Mouse (Mus musculus) neural tube, embryonic 11.5 days (tissue): ENCODE results near the gene Dnajc1. TPM values are rescaled to one million over a fixed set of nuclear protein-coding genes. Genes with fewer than 3 reads are reported as not detected.

Experiments
- ATAC-seq: fragments of 200-750 bp; cut with Nextera tagmentation; 2 replicates; pipeline ENCODE4 v1.8.0; 2017; ENCODE audit warnings: moderate number of reproducible peaks, mild to moderate bottlenecking, moderate TSS enrichment, moderate library complexity; ENCODE audit not compliant: insufficient read depth, low FRiP score, low TSS enrichment
- DNase-seq: peaks from one replicate; pipeline ENCODE4 v3.0.0-alpha.2; 2015; ENCODE audit warnings: low spot score
- H3K27ac ChIP-seq: fragments of 300-500 bp; sonication (generic); 2 replicates; pipeline ENCODE4 v1.5.1; 2014; ENCODE audit warnings: low read depth, mild to moderate bottlenecking, low read length
- H3K27me3 ChIP-seq: fragments of 300-500 bp; sonication (generic); 2 replicates; pipeline ENCODE4 v1.6.1; 2014; ENCODE audit warnings: mild to moderate bottlenecking, low read length, mixed read lengths; ENCODE audit not compliant: control insufficient read depth, insufficient read depth
- H3K36me3 ChIP-seq: fragments of 300-500 bp; sonication (generic); 2 replicates; pipeline ENCODE4 v1.6.1; 2014; ENCODE audit warnings: mild to moderate bottlenecking, low read length, moderate library complexity, mixed read lengths; ENCODE audit not compliant: control insufficient read depth, insufficient read depth
- H3K4me1 ChIP-seq: fragments of 300-500 bp; sonication (generic); 2 replicates; pipeline ENCODE4 v1.6.1; 2014; ENCODE audit warnings: low read length, mixed read lengths; ENCODE audit not compliant: control insufficient read depth, insufficient read depth
- H3K4me2 ChIP-seq: fragments of 300-500 bp; sonication (generic); 2 replicates; pipeline ENCODE4 v1.6.1; 2014; ENCODE audit warnings: low read depth, mild to moderate bottlenecking, moderate library complexity
- H3K4me3 ChIP-seq: fragments of 300-500 bp; sonication (generic); 2 replicates; pipeline ENCODE4 v1.5.1; 2014; ENCODE audit warnings: low read depth, low read length
- H3K9ac ChIP-seq: fragments of 300-500 bp; sonication (generic); 2 replicates; pipeline ENCODE4 v1.6.1; 2014; ENCODE audit warnings: mild to moderate bottlenecking, low read length
- H3K9me3 ChIP-seq: fragments of 300-500 bp; sonication (generic); 2 replicates; pipeline ENCODE4 v1.6.1; 2016; ENCODE audit warnings: low read length; ENCODE audit not compliant: control insufficient read depth
- WGBS: fragments of 180-500 bp; shearing (Covaris S2); extraction: QIAGEN DNeasy Blood & Tissue Kit; methylation state at CpG from one replicate; pipeline ENCODE4 v1.1.7; 2014; 5-methylcytosine and 5-hydroxymethylcytosine counted together
- polyA plus RNA-seq: library from polyadenylated mRNA; unstranded; fragments of >200 nt; fragmentation: Nextera tagmentation; extraction: Ambion mirVana; gene quantifications from 2 replicates; pipeline ENCODE4 v1.2.1, GENCODE M21; 2014

Dnajc1 gene
- polyA plus RNA-seq, 1 experiment from 2014 or later, result 25.1 TPM

- H3K4me3 ChIP-seq, result no peak overlapping the region
- no peak for DNase-seq
- H3K4me1 ChIP-seq, result no peaks in the 10 kb centered on the region
- H3K9me3 ChIP-seq, result no peaks in the 10 kb centered on the region
- ATAC-seq, result no peak
- no peaks in the 10 kb centered on the region for H3K36me3 ChIP-seq
- H3K27ac ChIP-seq, result no peak overlapping the region
- no peak overlapping the region for H3K9ac ChIP-seq
- H3K4me2 ChIP-seq, result no peak overlapping the region
- WGBS, result 94% methylated on average over 1 of the region's 1 CpGs
- no peaks in the 10 kb centered on the region for H3K27me3 ChIP-seq
Observed at GRCm38 (mm10) chr2:18169174-18169948, 223.3 kb downstream of the Dnajc1 start.

- H3K9me3 ChIP-seq, result no peaks in the 10 kb centered on the region
- no peak overlapping the region for H3K9ac ChIP-seq
- H3K27me3 ChIP-seq, result no peaks in the 10 kb centered on the region
- no peak overlapping the region for H3K4me3 ChIP-seq
- H3K4me2 ChIP-seq, result no peak overlapping the region
- 74% methylated on average over 2 of the region's 2 CpGs for WGBS
- no peak overlapping the region for H3K27ac ChIP-seq
- peaks cover 3% of the 10 kb centered on the region for H3K36me3 ChIP-seq
- H3K4me1 ChIP-seq, result no peaks in the 10 kb centered on the region
- peak; percentile 35; the same call in 1 of the 2 replicates for ATAC-seq
- DNase-seq, result no peak
Observed at GRCm38 (mm10) chr2:18165511-18165910, 227.1 kb downstream of the Dnajc1 start.

- Histone ChIP-seq H3K27me3 (no peaks in the 10 kb centered on the region), H3K9me3 (no peaks in the 10 kb centered on the region), H3K4me1 (no peaks in the 10 kb centered on the region), H3K36me3 (peaks cover 6% of the 10 kb centered on the region), H3K4me2 (no peak overlapping the region), H3K9ac (no peak overlapping the region), H3K27ac (no peak overlapping the region), H3K4me3 (no peak overlapping the region)
- no peak for DNase-seq
- ATAC-seq, result no peak
- 94% methylated on average over 5 of the region's 5 CpGs for WGBS
Observed at GRCm38 (mm10) chr2:18160992-18161391, 231.6 kb downstream of the Dnajc1 start.

GRCm38 (mm10) chr2:18159426-18159825 is 233.2 kb downstream of the Dnajc1 start:
- Histone ChIP-seq H3K9ac (no peak overlapping the region), H3K4me2 (no peak overlapping the region), H3K36me3 (peaks cover 8% of the 10 kb centered on the region), H3K4me1 (no peaks in the 10 kb centered on the region), H3K27ac (no peak overlapping the region), H3K4me3 (no peak overlapping the region), H3K27me3 (no peaks in the 10 kb centered on the region), H3K9me3 (no peaks in the 10 kb centered on the region)
- WGBS, result 85% methylated on average over 3 of the region's 3 CpGs
- no peak for ATAC-seq
- no peak for DNase-seq

- Histone ChIP-seq H3K27me3 (no peaks in the 10 kb centered on the region), H3K4me2 (no peak overlapping the region), H3K4me1 (no peaks in the 10 kb centered on the region), H3K4me3 (no peak overlapping the region), H3K36me3 (peaks cover 5% of the 10 kb centered on the region; the same call in 1 of the 2 replicates), H3K9ac (no peak overlapping the region), H3K27ac (no peak overlapping the region), H3K9me3 (no peaks in the 10 kb centered on the region)
- WGBS, result 95% methylated on average over 3 of the region's 3 CpGs
- DNase-seq, result no peak
- ATAC-seq, result no peak
Observed at GRCm38 (mm10) chr2:18156131-18156530, 236.5 kb downstream of the Dnajc1 start.
